Mouse (Mus musculus) heart, adult 2 months (tissue): Measurements from ENCODE around the gene Paqr8.

Source experiments
- CTCF ChIP-seq: fragments of 200-600 bp; IDR thresholded peaks from 2 replicates; pipeline ENCODE4 v1.8.1; 2022; ENCODE audit warnings: antibody characterized with exemption, mild to moderate bottlenecking, moderate library complexity
- EP300 ChIP-seq: fragments of 200-500 bp; IDR thresholded peaks from 2 replicates; pipeline ENCODE4 v1.6.1; 2011; ENCODE audit warnings: low read depth, low read length, control low read depth; ENCODE audit not compliant: insufficient read depth

DNA sequence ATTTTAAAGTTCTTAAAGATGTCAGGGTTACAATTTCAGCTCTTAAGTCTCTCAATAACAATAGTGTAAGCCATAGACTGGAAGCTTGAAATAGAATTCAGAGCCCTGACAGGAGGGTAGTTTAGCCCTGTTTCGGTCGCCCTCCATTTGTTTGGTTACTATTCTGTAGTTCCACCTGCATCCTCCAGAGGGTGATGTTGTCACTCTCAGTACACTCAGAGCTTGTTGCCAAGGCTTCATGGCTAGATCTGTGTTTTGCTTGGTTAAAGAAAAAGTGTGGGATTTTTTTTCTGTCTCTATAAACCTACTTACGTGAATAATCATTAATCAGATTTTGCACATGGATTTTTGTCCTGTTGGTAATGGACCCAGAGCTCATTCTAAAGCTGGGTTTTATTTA, 48.6 kb downstream of the Paqr8 start:
- TF ChIP-seq CTCF (peak; percentile 99), EP300 (no peak)
